Mouse (Mus musculus): ENCODE data around the gene Rbfox2. TPM values are rescaled to one million over a fixed set of nuclear protein-coding genes. Genes with fewer than 3 reads are reported as not detected.

The Rbfox2 gene
- total RNA-seq, 2 experiments from 2014 or later, result 244 to 265 TPM

DNA sequence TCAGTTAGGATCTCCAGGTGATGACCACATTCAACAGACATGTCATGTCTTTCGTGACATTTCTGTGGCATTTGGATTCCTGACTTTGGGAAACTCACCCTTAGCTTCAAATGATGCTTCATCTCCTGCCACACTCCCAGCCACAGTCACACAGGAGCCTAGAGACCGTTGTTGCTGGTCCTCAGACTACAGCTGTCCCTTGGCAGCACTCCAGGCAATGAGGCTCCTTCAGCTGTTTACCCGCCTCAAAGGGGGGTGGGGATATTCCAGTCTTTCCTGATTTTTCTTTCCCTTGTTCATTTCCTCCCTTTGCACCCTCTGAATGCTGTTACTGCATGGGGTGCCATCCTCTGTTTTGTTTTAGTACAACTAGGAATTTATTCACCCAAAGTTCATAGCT, 150.3 kb downstream of the Rbfox2 start:
- intact Hi-C loops (cut with DNase I), result no loop called here
- DNase-seq (ENCODE audit: low spot score in 2 of 2), result peak in 1 of 2 experiments; percentile 35

DNA sequence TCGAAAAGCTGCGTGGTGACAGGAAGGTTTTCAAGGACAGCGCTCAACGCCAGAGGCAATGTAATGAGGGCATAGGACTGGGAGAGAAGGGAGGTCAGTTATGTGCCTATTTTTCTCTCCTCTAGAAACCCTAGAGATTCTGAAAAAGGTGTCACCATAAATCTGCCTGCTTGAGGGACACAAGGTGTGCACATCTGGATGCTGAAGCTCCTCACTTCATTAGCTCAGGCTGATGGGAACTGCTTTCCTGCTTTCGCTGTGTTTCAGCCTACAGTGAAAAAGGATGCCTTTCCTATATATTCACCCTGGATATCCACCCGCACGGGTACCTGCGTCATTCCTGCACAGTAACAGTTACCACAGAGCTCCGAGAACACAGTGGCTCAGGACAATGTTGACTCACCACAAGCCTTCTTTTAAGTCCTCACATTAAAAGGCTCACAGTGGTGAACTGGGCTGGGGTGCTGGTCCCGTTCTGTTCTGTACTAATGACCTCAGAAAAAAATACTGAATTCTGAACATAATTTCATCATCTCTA, 152.5 kb downstream of the Rbfox2 start:
- DNase-seq (ENCODE audit: low spot score in 2 of 2), result peak in 1 of 2 experiments; percentile 59
- intact Hi-C loops (cut with DNase I), result loop anchor here (5.0 kb wide), 1 partner anchor 203 kb away; no protein-coding TSS in a partner anchor

DNA sequence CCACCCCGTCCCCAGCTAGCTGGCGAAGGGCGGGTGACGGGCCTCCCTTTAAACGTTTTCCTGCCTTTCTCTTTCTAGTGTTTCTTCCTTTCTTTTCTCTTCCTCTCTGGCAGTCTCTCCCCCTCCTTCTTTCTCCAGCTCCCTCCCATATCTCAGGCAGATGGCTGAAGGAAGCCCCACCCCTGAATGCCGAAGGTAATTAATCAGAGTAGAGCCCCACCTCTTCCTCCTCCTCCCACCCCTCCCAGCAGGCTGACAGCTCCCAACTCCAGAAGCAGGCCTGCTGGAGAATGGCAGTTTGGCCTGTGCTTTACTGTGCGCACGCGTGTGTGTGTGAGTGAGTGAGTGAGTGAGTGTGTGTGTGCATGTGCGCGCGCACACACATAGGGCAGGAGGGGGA, 153.2 kb downstream of the Rbfox2 start:
- intact Hi-C loops (cut with DNase I), result loop anchor here (2.0 to 5.0 kb wide), 2 partner anchors 39 to 204 kb away; no protein-coding TSS in a partner anchor
- DNase-seq (ENCODE audit: low spot score in 2 of 2), result peak; percentile 61 to 86

DNA sequence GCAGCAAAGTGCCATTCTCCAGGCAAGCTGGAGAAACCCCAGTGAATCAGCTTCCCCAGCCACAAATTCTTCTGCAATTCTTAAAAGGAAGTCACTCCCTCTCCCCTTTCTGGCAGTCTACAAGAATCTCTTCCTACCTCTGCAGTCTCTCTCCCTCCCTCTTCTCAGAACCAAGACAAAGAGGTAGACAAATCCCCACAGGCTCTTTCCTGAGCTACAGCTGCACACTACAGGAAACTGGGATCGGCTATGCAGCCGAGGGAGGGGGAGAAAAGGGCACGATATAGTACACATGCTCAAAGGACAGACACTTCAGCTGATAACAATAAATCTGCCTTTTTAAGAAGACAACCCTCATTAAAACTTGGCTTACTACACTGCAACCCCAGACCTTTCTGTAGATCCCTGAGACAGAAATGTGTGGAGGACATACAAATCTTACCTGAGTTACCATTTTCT, 153.7 kb downstream of the Rbfox2 start:
- peak in 1 of 2 experiments; percentile 56 for DNase-seq (ENCODE audit: low spot score in 2 of 2)
- intact Hi-C loops (cut with DNase I), result loop anchor here (2.0 to 5.0 kb wide), 2 partner anchors 40 to 204 kb away; no protein-coding TSS in a partner anchor

DNA sequence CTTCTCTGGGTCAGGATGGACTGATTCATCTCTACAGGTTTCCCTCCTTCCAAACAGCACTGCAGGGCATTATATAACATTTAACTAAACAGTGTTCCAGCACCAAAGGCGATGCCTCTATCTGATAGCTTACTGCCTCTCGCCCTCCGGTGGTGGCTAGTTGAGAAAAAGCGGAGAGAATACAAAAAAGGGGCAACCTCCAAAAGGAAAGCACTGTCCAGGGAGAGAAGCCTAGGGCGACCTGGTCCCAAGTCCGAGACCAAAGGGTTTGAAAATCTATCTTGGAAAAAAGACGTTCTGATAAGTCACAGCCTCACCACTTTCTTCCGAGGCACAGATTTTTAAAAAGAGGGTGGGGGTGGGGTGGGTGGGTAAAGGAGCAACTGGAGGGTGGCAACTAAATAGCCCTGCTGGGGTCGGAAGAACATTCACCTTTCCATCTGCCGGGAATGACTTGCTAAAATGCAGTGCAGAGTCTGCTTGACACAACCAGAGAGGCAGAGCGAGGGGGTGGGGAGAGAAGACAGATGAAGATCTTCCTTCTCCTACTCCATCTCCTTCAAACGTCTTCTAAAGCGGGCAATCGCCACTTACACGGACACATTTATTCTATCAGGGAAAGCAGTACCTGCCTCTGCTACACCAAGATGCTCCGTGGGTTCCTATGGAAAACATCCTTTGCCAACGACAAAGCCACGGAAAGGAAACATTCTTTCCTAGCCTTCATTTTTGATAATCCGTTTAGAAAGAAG, 154.3 kb downstream of the Rbfox2 start:
- intact Hi-C loops (cut with DNase I), result loop anchor here (2.0 to 5.0 kb wide), 2 partner anchors 40 to 205 kb away; no protein-coding TSS in a partner anchor
- DNase-seq (ENCODE audit: low spot score in 2 of 2), result peak; percentile 45 to 75

DNA sequence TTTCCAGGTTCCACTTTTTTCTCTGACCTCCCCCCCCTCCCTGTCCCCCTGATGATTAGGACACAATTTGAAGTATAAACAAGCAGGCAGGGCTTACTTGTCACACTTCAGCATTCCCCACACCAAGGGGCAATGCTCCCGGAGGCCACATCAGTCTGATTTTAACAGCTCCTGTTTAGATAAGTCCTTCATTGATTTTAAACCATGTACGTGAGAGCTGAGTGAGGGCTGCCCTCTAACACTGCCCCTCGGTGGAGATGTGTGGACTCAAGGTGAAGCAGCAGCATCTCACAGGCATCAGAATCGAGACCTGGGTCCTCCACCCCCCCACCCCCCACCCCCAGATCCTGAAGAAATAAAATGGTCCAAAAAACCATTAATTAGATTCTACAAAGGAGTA, 155.0 kb downstream of the Rbfox2 start:
- DNase-seq (ENCODE audit: low spot score in 2 of 2), result no peak
- intact Hi-C loops (cut with DNase I), result loop anchor here (2.0 to 5.0 kb wide), 2 partner anchors 41 to 205 kb away; no protein-coding TSS in a partner anchor

- DNase-seq (ENCODE audit: low spot score in 2 of 2), result no peak
- intact Hi-C loops (cut with DNase I), result loop anchor here (5.0 kb wide), 1 partner anchor 206 kb away; no protein-coding TSS in a partner anchor
These were observed 155.6 kb downstream of the Rbfox2 start for GRCm38 (mm10) chr15:77151178-77151577.

DNA sequence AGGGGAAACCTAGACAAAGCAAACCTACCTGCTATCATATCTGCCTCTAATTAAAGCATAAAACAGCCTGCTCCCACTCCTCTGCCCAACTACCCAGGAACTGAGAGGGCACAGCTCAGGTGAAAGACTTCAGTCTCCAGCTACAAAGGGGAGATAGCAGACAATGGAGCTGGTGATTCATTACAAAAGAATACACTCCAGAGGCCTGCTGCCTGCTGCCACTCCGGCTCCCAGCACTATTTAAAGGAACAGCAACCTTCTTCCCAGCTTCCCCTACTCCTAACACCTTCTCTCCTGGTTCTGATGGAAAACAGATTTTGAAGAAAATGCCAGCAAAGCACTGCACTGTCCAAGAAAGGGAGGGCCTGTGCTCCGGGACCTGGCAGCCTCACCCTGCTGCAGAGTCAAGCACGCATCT, 156.4 kb downstream of the Rbfox2 start:
- DNase-seq (ENCODE audit: low spot score in 2 of 2), result peak; percentile 42 to 51
- intact Hi-C loops (cut with DNase I), result loop anchor here (5.0 kb wide), 1 partner anchor 207 kb away; no protein-coding TSS in a partner anchor

GRCm38 (mm10) chr15:77150000-77150399, 156.8 kb downstream of the Rbfox2 start:
- intact Hi-C loops (cut with DNase I), result loop anchor here (5.0 kb wide), 1 partner anchor 207 kb away; no protein-coding TSS in a partner anchor
- peak in 1 of 2 experiments; percentile 82 for DNase-seq (ENCODE audit: low spot score in 2 of 2)

GRCm38 (mm10) chr15:77149551-77149950, 157.3 kb downstream of the Rbfox2 start:
- intact Hi-C loops (cut with DNase I), result no loop called here
- no peak for DNase-seq (ENCODE audit: low spot score in 2 of 2)

- intact Hi-C loops (cut with DNase I), result no loop called here
- DNase-seq (ENCODE audit: low spot score in 2 of 2), result no peak
These were observed 159.9 kb downstream of the Rbfox2 start for GRCm38 (mm10) chr15:77146942-77147341.

GRCm38 (mm10) chr15:77144960-77145359, 161.8 kb downstream of the Rbfox2 start:
- no peak for DNase-seq (ENCODE audit: low spot score in 2 of 2)
- intact Hi-C loops (cut with DNase I), result no loop called here

GRCm38 (mm10) chr15:77142787-77143186, 164.0 kb downstream of the Rbfox2 start:
- intact Hi-C loops (cut with DNase I), result no loop called here
- no peak for DNase-seq (ENCODE audit: low spot score in 2 of 2)

GRCm38 (mm10) chr15:77142352-77142751, 164.5 kb downstream of the Rbfox2 start:
- DNase-seq (ENCODE audit: low spot score in 2 of 2), result no peak
- intact Hi-C loops (cut with DNase I), result no loop called here

GRCm38 (mm10) chr15:77141711-77142110, 165.1 kb downstream of the Rbfox2 start:
- intact Hi-C loops (cut with DNase I), result no loop called here
- DNase-seq (ENCODE audit: low spot score in 2 of 2), result peak in 1 of 2 experiments; percentile 40

DNA sequence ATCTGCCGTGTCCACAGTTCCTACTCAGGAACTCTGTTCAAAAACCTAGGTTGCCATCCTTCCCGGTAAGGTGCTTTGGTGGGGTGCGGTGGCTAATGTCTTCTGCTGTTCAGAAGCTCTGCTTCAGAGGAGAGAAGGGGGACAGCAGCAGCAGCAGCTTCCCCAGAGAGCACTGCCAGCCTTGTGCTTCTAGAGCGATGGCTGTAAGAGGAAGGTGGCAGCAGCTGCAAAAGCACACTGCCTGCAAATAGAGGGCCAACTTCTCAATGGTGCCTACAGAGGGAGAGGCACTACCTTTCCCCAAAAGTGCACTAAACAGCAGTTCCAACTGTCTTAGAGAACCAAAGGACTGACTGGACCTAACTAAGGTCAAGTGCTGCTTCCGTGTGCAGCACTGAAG, 168.5 kb downstream of the Rbfox2 start:
- intact Hi-C loops (cut with DNase I), result no loop called here
- no peak for DNase-seq (ENCODE audit: low spot score in 2 of 2)

DNA sequence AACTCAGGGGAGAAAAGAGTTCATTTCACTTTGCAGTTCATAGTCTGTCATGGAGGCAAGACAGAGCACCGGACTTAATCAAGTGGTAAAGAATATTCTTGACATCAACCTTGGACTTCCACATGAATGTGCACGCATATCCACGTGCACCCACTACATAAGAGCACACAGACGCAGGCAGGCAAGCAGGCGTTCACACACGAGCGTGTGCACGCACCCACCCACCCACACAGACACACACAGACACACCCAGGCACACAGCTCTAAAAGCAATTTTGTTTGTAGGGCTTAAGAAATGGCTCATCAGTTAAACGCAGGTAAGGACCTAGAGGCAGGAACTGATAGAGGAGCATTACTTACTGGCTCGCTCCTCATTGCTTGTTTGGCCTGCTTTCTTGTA, 172.3 kb downstream of the Rbfox2 start:
- no peak for DNase-seq (ENCODE audit: low spot score in 2 of 2)
- intact Hi-C loops (cut with DNase I), result no loop called here

GRCm38 (mm10) chr15:77129154-77129553, 177.7 kb downstream of the Rbfox2 start:
- intact Hi-C loops (cut with DNase I), result no loop called here
- no peak for DNase-seq (ENCODE audit: low spot score in 2 of 2)

DNA sequence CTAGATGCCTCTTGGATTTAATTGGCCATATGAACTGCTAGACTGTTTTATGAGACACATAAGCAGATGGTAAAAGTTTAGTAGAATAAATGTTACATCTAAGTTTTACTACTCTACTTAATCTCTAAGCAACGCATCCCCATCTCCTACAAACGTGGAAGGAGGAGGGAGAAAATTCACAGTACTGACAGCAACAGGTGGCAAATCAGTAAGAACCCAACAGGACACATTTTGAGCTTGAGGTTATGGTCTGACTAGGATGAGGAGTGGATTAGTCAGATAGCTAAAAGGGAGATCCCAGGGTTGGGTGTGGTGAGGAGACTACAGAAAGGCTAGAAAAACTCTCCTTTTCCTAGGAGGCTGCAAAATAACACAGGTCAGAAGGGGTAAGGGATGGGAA, 179.1 kb downstream of the Rbfox2 start:
- intact Hi-C loops (cut with DNase I), result no loop called here
- no peak for DNase-seq (ENCODE audit: low spot score in 2 of 2)

DNA sequence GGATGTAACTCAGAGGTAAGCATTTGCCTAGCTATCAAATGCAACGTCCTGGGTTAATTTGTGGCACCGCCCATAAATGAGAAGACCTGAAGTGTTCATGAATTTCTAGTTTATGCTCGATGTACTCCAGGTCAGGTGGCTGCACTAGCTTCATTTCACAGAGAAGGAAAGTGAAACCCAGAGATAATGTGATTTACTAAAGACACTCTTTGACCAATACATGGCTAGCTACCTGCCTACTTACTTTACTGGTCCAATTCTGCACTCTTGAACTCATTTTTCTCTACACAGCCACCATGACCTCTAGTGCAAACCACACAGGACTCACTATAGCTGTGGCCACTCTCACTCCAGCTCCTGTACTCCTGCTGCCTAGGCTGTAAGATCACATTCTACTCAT, 180.1 kb downstream of the Rbfox2 start:
- intact Hi-C loops (cut with DNase I), result no loop called here
- no peak for DNase-seq (ENCODE audit: low spot score in 2 of 2)

Measured in left cerebral cortex, postnatal 25 days (tissue).